ENCODE assay signal across 21 mouse cellular contexts in genomic region chr13:48760855-48761436, GRCm38 (mm10).
A peak's percentile ranks its signal among the peaks of the same experiment; 100 is the strongest.
DNase-seq lines count a peak whose midpoint lies in the region; ATAC-seq and TF ChIP-seq lines count a peak whose summit lies in the region.
"Had no signal": no experiment of that assay in that cellular context is flagged by ENCODE, and none has a peak within 500 bp of the region (broad histone marks: within the 10 kb centered on the region; RNA-seq: fewer than 3 reads in every experiment).

No protein-coding gene starts in this region.

- H3K4me3 ChIP-seq in embryonic facial prominence, embryonic 11.5 days (ENCODE audit: low read depth, low read length) = no peak overlapping the region
- H3K4me3 ChIP-seq in embryonic facial prominence, embryonic 10.5 days = no peak overlapping the region
- H3K4me3 ChIP-seq in lung, embryonic 14.5 days (ENCODE audit: low read depth, low read length) = no peak overlapping the region
- H3K4me3 ChIP-seq in limb, embryonic 15.5 days = no peak overlapping the region
- no peak overlapping the region for H3K4me3 ChIP-seq in stomach, postnatal 0 days (ENCODE audit: low read depth, low read length)
- H3K4me3 ChIP-seq: forebrain, embryonic 13.5 days; heart, embryonic 12.5 days had no signal

- no peak overlapping the region for H3K4me2 ChIP-seq in embryonic facial prominence, embryonic 11.5 days (ENCODE audit: low read depth, low read length)
- H3K4me2 ChIP-seq in lung, embryonic 14.5 days = no peak overlapping the region
- H3K4me2 ChIP-seq in limb, embryonic 15.5 days = no peak overlapping the region
- no peak overlapping the region for H3K4me2 ChIP-seq in stomach, postnatal 0 days (replicated peaks; ENCODE audit: low read depth)
- H3K4me2 ChIP-seq: forebrain, embryonic 13.5 days; heart, embryonic 12.5 days had no signal

- no peak for TF ChIP-seq EP300 in stomach, postnatal 0 days (optimal IDR thresholded peaks at IDR 0.05)

- no peaks in the 10 kb centered on the region for H3K9me3 ChIP-seq in embryonic facial prominence, embryonic 11.5 days (replicated peaks; ENCODE audit: control insufficient read depth, low read length)
- H3K9me3 ChIP-seq in embryonic facial prominence, embryonic 10.5 days = no peaks in the 10 kb centered on the region
- no peaks in the 10 kb centered on the region for H3K9me3 ChIP-seq in lung, embryonic 14.5 days (ENCODE audit: low read depth, low read length)
- no peaks in the 10 kb centered on the region for H3K9me3 ChIP-seq in limb, embryonic 15.5 days
- H3K9me3 ChIP-seq in stomach, postnatal 0 days (ENCODE audit: control insufficient read depth, low read length) = no peaks in the 10 kb centered on the region
- H3K9me3 ChIP-seq: forebrain, embryonic 13.5 days; G1E; heart, embryonic 12.5 days had no signal

- DNase-seq in embryonic facial prominence, embryonic 11.5 days (ENCODE audit: low spot score) = no peak
- DNase-seq in embryonic facial prominence, embryonic 10.5 days (ENCODE audit: low spot score) = no peak
- peak; percentile 24 for DNase-seq in lung, embryonic 14.5 days
- DNase-seq in lung, postnatal 14 days = no peak
- DNase-seq in stomach, postnatal 0 days (ENCODE audit: low spot score) = peak; percentile 26
- DNase-seq in testis, postnatal 14 days (ENCODE audit: low spot score) = no peak
- no peak for DNase-seq in heart, adult 18-20 months
- DNase-seq: adrenal gland, adult 8-10 months; adrenal gland, postnatal 36 days; B cell, adult 2 months; cerebellum, adult 11 months; cerebellum, adult 9-10 months; cerebellum, postnatal 25 days; forebrain, postnatal 0 days; gastrocnemius, postnatal 14 days; heart, postnatal 36 days had no signal

- TF ChIP-seq CTCF in lung, embryonic 14.5 days (IDR thresholded peaks at IDR 0.05; ENCODE audit: low read depth) = no peak
- TF ChIP-seq CTCF in stomach, postnatal 0 days (IDR thresholded peaks at IDR 0.05; ENCODE audit: low read depth) = no peak

- ATAC-seq in embryonic facial prominence, embryonic 11.5 days (replicated peaks; ENCODE audit: insufficient number of reproducible peaks, low FRiP score, low TSS enrichment, low read depth) = 0 out of 2 replicates have a peak, but pooled peaks have one; percentile 39
- ATAC-seq in lung, embryonic 14.5 days (ENCODE audit: insufficient read depth) = 0 out of 2 replicates have a peak, but pooled peaks have one; percentile 14
- peak; percentile 33; the same call in 1 of the 2 replicates for ATAC-seq in limb, embryonic 15.5 days (ENCODE audit: insufficient number of reproducible peaks, low FRiP score, low TSS enrichment, low read depth)
- ATAC-seq in stomach, postnatal 0 days (ENCODE audit: low FRiP score, low TSS enrichment) = peak; percentile 72; the same call in 1 of the 2 replicates
- ATAC-seq: CD4-positive, CD25-positive, alpha-beta regulatory T cell, adult 4 months; forebrain, embryonic 13.5 days; forebrain, postnatal 0 days had no signal

- no peak overlapping the region for H3K27ac ChIP-seq in embryonic facial prominence, embryonic 11.5 days (replicated peaks; ENCODE audit: low read depth, low read length)
- no peak overlapping the region for H3K27ac ChIP-seq in embryonic facial prominence, embryonic 10.5 days (replicated peaks)
- H3K27ac ChIP-seq in lung, embryonic 14.5 days (ENCODE audit: low read depth) = no peak overlapping the region
- H3K27ac ChIP-seq in limb, embryonic 15.5 days = peak overlapping the region; percentile 43; the same call in 1 of the 2 replicates
- no peak overlapping the region for H3K27ac ChIP-seq in stomach, postnatal 0 days (replicated peaks)
- H3K27ac ChIP-seq: forebrain, embryonic 13.5 days had no signal

- no peak overlapping the region for H3K9ac ChIP-seq in embryonic facial prominence, embryonic 11.5 days (replicated peaks; ENCODE audit: low read length)
- H3K9ac ChIP-seq in lung, embryonic 14.5 days = no peak overlapping the region
- H3K9ac ChIP-seq in limb, embryonic 15.5 days = no peak overlapping the region
- H3K9ac ChIP-seq in stomach, postnatal 0 days (ENCODE audit: low read length) = no peak overlapping the region
- H3K9ac ChIP-seq: forebrain, embryonic 13.5 days; forebrain, postnatal 0 days; heart, embryonic 12.5 days had no signal

- H3K4me1 ChIP-seq in embryonic facial prominence, embryonic 11.5 days (ENCODE audit: control insufficient read depth, insufficient read depth, low read length) = no peaks in the 10 kb centered on the region
- H3K4me1 ChIP-seq in embryonic facial prominence, embryonic 10.5 days = peaks cover 24% of the 10 kb centered on the region
- H3K4me1 ChIP-seq in lung, embryonic 14.5 days (ENCODE audit: insufficient read depth) = no peaks in the 10 kb centered on the region
- peaks cover 10% of the 10 kb centered on the region; the same call in 1 of the 2 replicates for H3K4me1 ChIP-seq in limb, embryonic 15.5 days
- H3K4me1 ChIP-seq in stomach, postnatal 0 days (replicated peaks; ENCODE audit: control insufficient read depth, insufficient read depth) = peaks cover 3% of the 10 kb centered on the region; the same call in 1 of the 2 replicates
- H3K4me1 ChIP-seq: forebrain, embryonic 13.5 days had no signal

- H3K36me3 ChIP-seq in embryonic facial prominence, embryonic 11.5 days (replicated peaks; ENCODE audit: control insufficient read depth, insufficient read depth, low read depth, low read length) = no peaks in the 10 kb centered on the region
- no peaks in the 10 kb centered on the region for H3K36me3 ChIP-seq in embryonic facial prominence, embryonic 10.5 days (replicated peaks)
- no peaks in the 10 kb centered on the region for H3K36me3 ChIP-seq in lung, embryonic 14.5 days (ENCODE audit: insufficient read depth)
- H3K36me3 ChIP-seq in limb, embryonic 15.5 days = no peaks in the 10 kb centered on the region
- no peaks in the 10 kb centered on the region for H3K36me3 ChIP-seq in stomach, postnatal 0 days (ENCODE audit: control insufficient read depth, insufficient read depth, low read length)
- H3K36me3 ChIP-seq: G1E; heart, embryonic 12.5 days had no signal

- no peaks in the 10 kb centered on the region for H3K27me3 ChIP-seq in embryonic facial prominence, embryonic 11.5 days (ENCODE audit: control insufficient read depth, insufficient read depth, low read length)
- peaks cover 22% of the 10 kb centered on the region for H3K27me3 ChIP-seq in embryonic facial prominence, embryonic 10.5 days (replicated peaks; ENCODE audit: low read depth, poor library complexity, severe bottlenecking)
- H3K27me3 ChIP-seq in lung, embryonic 14.5 days (ENCODE audit: insufficient read depth, low read length) = no peaks in the 10 kb centered on the region
- no peaks in the 10 kb centered on the region for H3K27me3 ChIP-seq in limb, embryonic 15.5 days
- H3K27me3 ChIP-seq in stomach, postnatal 0 days (ENCODE audit: control insufficient read depth, insufficient read depth, low read length) = no peaks in the 10 kb centered on the region
- H3K27me3 ChIP-seq: forebrain, embryonic 13.5 days; heart, embryonic 12.5 days had no signal

- 75% methylated on average over 8 of the region's 8 CpGs for WGBS in embryonic facial prominence, embryonic 11.5 days
- 86% methylated on average over 8 of the region's 8 CpGs for WGBS in embryonic facial prominence, embryonic 10.5 days
- 63% methylated on average over 8 of the region's 8 CpGs for WGBS in lung, embryonic 14.5 days
- 37% methylated on average over 8 of the region's 8 CpGs for WGBS in limb, embryonic 15.5 days
- whole genome bisulfite sequencing in stomach, postnatal 0 days = 36% methylated on average over 8 of the region's 8 CpGs

Comparison
In these comparisons a context has a peak if more than half of its experiments do, and no peak if none do; other contexts are left out.
1. DNase-seq: peak in lung, embryonic 14.5 days (single experiment) and stomach, postnatal 0 days (single experiment); none in embryonic facial prominence, embryonic 11.5 days (single experiment), embryonic facial prominence, embryonic 10.5 days (single experiment), lung, postnatal 14 days (single experiment), testis, postnatal 14 days (single experiment) and heart, adult 18-20 months (0 of 2).
2. ATAC-seq: peak in every context shown above with its lines; median percentile 72 in stomach, postnatal 0 days; 39 in embryonic facial prominence, embryonic 11.5 days; 33 in limb, embryonic 15.5 days; 14 in lung, embryonic 14.5 days.